Mouse (Mus musculus) neural tube, embryonic 15.5 days (tissue): ENCODE data around the gene Ccdc42. TPM values are rescaled to one million over a fixed set of nuclear protein-coding genes. Genes with fewer than 3 reads are reported as not detected.
A peak's percentile ranks its signal among the peaks of the same experiment; 100 is the strongest.

ENCODE experiments used
- ATAC-seq: fragments of 200-750 bp; cut with Nextera tagmentation; 2 replicates; pipeline ENCODE4 v1.8.0; 2017; ENCODE audit warnings: mild to moderate bottlenecking, moderate TSS enrichment, moderate library complexity; ENCODE audit not compliant: low FRiP score
- H3K27ac ChIP-seq: fragments of 300-500 bp; sonication (generic); replicated peaks from 2 replicates; pipeline ENCODE4 v1.5.1; 2015; ENCODE audit warnings: mild to moderate bottlenecking, inconsistent platforms
- H3K27me3 ChIP-seq: fragments of 300-500 bp; sonication (generic); replicated peaks from 2 replicates; pipeline ENCODE4 v1.6.1; 2015; ENCODE audit warnings: inconsistent platforms
- H3K36me3 ChIP-seq: fragments of 300-500 bp; sonication (generic); 2 replicates; pipeline ENCODE4 v1.6.1; 2015; ENCODE audit warnings: inconsistent platforms
- H3K4me1 ChIP-seq: fragments of 300-500 bp; sonication (generic); 2 replicates; pipeline ENCODE4 v1.6.1; 2015; ENCODE audit warnings: inconsistent platforms
- H3K4me2 ChIP-seq: fragments of 300-500 bp; sonication (generic); 2 replicates; pipeline ENCODE4 v1.6.1; 2015; ENCODE audit warnings: inconsistent platforms, mild to moderate bottlenecking, moderate library complexity
- H3K4me3 ChIP-seq: fragments of 300-500 bp; sonication (generic); replicated peaks from 2 replicates; pipeline ENCODE4 v1.5.1; 2015; ENCODE audit warnings: mild to moderate bottlenecking, inconsistent platforms
- H3K9ac ChIP-seq: fragments of 300-500 bp; sonication (generic); replicated peaks from 2 replicates; pipeline ENCODE4 v1.6.1; 2015; ENCODE audit warnings: mild to moderate bottlenecking, inconsistent platforms
- H3K9me3 ChIP-seq: fragments of 300-500 bp; sonication (generic); replicated peaks from 2 replicates; pipeline ENCODE4 v1.6.1; 2016; ENCODE audit warnings: inconsistent platforms
- WGBS: fragments of 180-500 bp; shearing (Covaris S2); methylation state at CpG from one replicate; pipeline ENCODE4 v1.1.7; 2015; ENCODE audit warnings: mixed read lengths; 5-methylcytosine and 5-hydroxymethylcytosine counted together
- polyA plus RNA-seq: library from polyadenylated mRNA; unstranded; fragments of >200 nt; fragmentation: Nextera tagmentation; extraction: Ambion mirVana; gene quantifications from 2 replicates; pipeline ENCODE4 v1.2.1, GENCODE M21; 2015

The Ccdc42 gene
- polyA plus RNA-seq, 1 experiment from 2014 or later = 0.20 TPM

- no peak overlapping the region for H3K4me3 ChIP-seq
- ATAC-seq = no peak
- H3K9me3 ChIP-seq = no peaks in the 10 kb centered on the region
- no peaks in the 10 kb centered on the region for H3K36me3 ChIP-seq
- H3K27ac ChIP-seq = no peak overlapping the region
- H3K9ac ChIP-seq = no peak overlapping the region
- peaks cover 8% of the 10 kb centered on the region; the same call in 1 of the 2 replicates for H3K4me1 ChIP-seq
- no peak overlapping the region for H3K4me2 ChIP-seq
- 80% methylated on average over 11 of the region's 11 CpGs for WGBS
- H3K27me3 ChIP-seq = no peaks in the 10 kb centered on the region
These were observed 24.6 kb upstream of the Ccdc42 start for GRCm38 (mm10) chr11:68561957-68562950.

GRCm38 (mm10) chr11:68564356-68565031 lies 22.3 kb upstream of the Ccdc42 start:
- WGBS = 80% methylated on average over 13 of the region's 13 CpGs
- Histone ChIP-seq H3K27ac (no peak overlapping the region), H3K4me3 (no peak overlapping the region), H3K36me3 (no peaks in the 10 kb centered on the region), H3K27me3 (no peaks in the 10 kb centered on the region), H3K9ac (no peak overlapping the region), H3K4me2 (no peak overlapping the region), H3K9me3 (no peaks in the 10 kb centered on the region), H3K4me1 (peaks cover 8% of the 10 kb centered on the region; the same call in 1 of the 2 replicates)
- no peak for ATAC-seq

DNA sequence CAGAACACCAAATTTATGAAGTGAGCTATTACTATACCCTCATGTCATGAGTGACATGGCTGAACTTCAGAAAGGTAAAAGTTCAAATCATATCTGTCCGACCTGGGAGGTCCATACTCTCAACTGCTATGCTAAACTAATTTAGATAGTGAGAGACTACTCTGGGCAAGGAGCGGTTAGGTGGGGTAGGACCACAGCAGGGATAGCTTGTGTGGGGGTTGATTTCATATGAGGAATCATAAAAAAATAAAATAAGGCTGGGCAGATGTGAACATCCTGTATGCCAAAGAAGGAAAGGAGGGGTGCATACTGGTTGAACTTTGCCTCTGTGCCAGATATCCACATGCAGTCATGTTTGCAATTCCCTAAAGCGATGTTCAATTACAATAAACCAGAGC lies 21.8 kb upstream of the Ccdc42 start:
- Histone ChIP-seq H3K27me3 (no peaks in the 10 kb centered on the region), H3K4me3 (no peak overlapping the region), H3K9me3 (no peaks in the 10 kb centered on the region), H3K4me1 (peaks cover 8% of the 10 kb centered on the region; the same call in 1 of the 2 replicates), H3K9ac (no peak overlapping the region), H3K4me2 (no peak overlapping the region), H3K27ac (no peak overlapping the region), H3K36me3 (no peaks in the 10 kb centered on the region)
- 78% methylated on average over 3 of the region's 3 CpGs for WGBS
- ATAC-seq = no peak

DNA sequence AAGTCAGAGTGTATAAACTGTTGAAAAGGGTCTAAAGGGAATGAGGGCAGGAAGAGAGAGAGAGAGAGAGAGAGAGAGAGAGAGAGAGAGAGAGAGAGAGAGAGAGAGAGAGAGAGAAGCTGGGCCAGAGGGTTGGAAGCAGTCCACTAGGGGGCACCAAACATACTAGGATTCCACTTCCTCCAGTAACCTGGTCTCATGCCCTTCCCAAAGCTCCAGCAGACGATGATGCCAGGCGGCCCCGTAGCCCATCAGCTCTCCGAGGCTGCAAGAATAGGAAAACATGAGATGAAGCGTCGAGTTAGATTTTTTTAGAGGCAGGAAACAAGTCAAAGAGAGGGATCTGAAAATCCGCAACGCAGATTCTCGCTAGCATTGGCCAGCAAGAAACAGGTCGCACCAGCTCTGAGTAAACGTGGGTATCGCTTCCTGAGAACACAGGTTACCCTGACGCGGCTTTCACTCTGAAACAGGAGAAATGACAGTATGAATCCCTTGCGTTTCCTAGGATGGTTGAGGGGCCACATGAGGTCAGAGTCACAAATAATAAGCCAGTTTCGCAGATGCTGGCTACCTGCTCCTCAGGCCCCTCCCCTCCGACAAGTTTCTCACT lies 20.3 kb upstream of the Ccdc42 start:
- Histone ChIP-seq H3K4me1 (peaks cover 8% of the 10 kb centered on the region; the same call in 1 of the 2 replicates), H3K27me3 (no peaks in the 10 kb centered on the region), H3K9ac (peak overlapping the region; percentile 24; the same call in 1 of the 2 replicates), H3K4me3 (peak overlapping the region; percentile 31), H3K9me3 (no peaks in the 10 kb centered on the region), H3K27ac (no peak overlapping the region), H3K4me2 (peak overlapping the region; percentile 63), H3K36me3 (no peaks in the 10 kb centered on the region)
- 20% methylated on average over 17 of the region's 17 CpGs for WGBS
- peak; percentile 83 for ATAC-seq

DNA sequence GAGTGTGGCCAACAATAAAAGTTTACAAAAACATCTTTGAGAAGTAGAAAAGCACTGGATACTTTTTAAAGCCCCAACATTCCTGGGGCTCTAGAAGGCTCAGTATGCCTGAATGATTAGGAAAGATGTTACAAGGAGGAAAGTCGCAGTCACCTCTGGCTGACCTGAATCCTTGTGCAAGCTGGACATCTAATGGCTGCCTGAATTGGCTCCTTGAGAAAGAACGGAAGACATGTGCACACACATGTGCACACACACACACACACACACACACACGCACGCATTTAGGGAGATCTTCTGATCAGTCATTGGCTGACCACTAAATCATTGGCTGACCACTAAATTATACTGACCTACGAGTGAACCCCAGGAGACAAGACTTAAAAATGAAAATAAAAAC lies 16.0 kb upstream of the Ccdc42 start:
- H3K27ac ChIP-seq = no peak overlapping the region
- H3K36me3 ChIP-seq = no peaks in the 10 kb centered on the region
- H3K9ac ChIP-seq = no peak overlapping the region
- 89% methylated on average over 5 of the region's 5 CpGs for WGBS
- no peaks in the 10 kb centered on the region for H3K9me3 ChIP-seq
- no peak overlapping the region for H3K4me3 ChIP-seq
- H3K27me3 ChIP-seq = no peaks in the 10 kb centered on the region
- no peak overlapping the region for H3K4me2 ChIP-seq
- peaks cover 8% of the 10 kb centered on the region; the same call in 1 of the 2 replicates for H3K4me1 ChIP-seq
- no peak for ATAC-seq

DNA sequence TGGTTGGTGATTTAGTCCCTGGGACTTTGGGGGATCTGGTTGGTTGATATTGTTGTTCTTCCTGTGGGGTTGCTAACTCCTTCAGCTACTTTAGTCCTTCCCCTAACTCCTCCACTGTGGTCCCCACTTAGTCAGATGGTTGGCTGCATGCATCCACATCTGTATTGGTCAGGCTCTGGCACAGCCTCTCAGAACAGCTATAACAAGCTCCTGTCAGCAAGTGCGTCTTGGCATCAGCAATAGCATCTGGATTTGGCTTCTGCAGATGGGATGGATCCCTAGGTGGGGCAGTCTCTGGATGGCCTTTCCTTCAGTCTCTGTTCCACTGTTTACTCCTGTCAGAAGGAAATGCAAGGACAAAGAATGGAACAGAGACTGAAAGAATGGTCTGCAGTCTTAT lies 9.7 kb upstream of the Ccdc42 start:
- ATAC-seq = no peak
- H3K9me3 ChIP-seq = no peaks in the 10 kb centered on the region
- peaks cover 9% of the 10 kb centered on the region for H3K4me1 ChIP-seq
- no peak overlapping the region for H3K27ac ChIP-seq
- H3K4me3 ChIP-seq = no peak overlapping the region
- H3K9ac ChIP-seq = no peak overlapping the region
- H3K27me3 ChIP-seq = no peaks in the 10 kb centered on the region
- H3K36me3 ChIP-seq = no peaks in the 10 kb centered on the region
- H3K4me2 ChIP-seq = no peak overlapping the region
- 76% methylated on average over 1 of the region's 1 CpGs for WGBS

- H3K36me3 ChIP-seq = no peaks in the 10 kb centered on the region
- H3K4me2 ChIP-seq = no peak overlapping the region
- H3K27me3 ChIP-seq = no peaks in the 10 kb centered on the region
- no peaks in the 10 kb centered on the region for H3K9me3 ChIP-seq
- no peak overlapping the region for H3K9ac ChIP-seq
- H3K27ac ChIP-seq = peak overlapping the region; percentile 57
- WGBS = 30% methylated on average over 9 of the region's 9 CpGs
- H3K4me3 ChIP-seq = no peak overlapping the region
- peaks cover 9% of the 10 kb centered on the region for H3K4me1 ChIP-seq
- peak; percentile 59; the same call in 1 of the 2 replicates for ATAC-seq
These were observed 7.3 kb upstream of the Ccdc42 start for GRCm38 (mm10) chr11:68579462-68579881.

GRCm38 (mm10) chr11:68580566-68580965 lies 6.3 kb upstream of the Ccdc42 start:
- Histone ChIP-seq H3K4me1 (peaks cover 9% of the 10 kb centered on the region), H3K4me3 (no peak overlapping the region), H3K4me2 (no peak overlapping the region), H3K27me3 (no peaks in the 10 kb centered on the region), H3K36me3 (no peaks in the 10 kb centered on the region), H3K27ac (peak overlapping the region; percentile 57; the same call in 1 of the 2 replicates), H3K9ac (no peak overlapping the region), H3K9me3 (no peaks in the 10 kb centered on the region)
- 47% methylated on average over 6 of the region's 6 CpGs for WGBS
- no peak for ATAC-seq

DNA sequence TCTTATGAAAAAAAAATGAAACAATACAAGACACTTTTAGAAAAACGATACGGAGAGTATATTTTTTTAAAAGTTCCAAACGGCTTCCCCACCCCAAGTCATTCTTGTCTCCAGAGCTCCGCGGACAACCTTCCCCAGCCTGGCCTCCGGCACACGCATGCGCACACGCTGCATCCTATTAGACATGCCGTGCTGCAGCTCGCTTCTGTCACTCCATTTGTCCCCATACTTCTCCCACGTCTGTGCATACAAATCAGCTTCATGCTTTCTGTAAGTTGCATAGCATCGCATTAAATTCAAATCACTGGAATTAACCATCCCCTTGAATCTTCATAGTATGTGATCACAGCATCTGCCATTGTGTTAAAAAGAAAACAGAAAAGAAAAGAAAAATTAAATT lies 3.6 kb upstream of the Ccdc42 start:
- Histone ChIP-seq H3K9ac (no peak overlapping the region), H3K27me3 (no peaks in the 10 kb centered on the region), H3K4me1 (peaks cover 9% of the 10 kb centered on the region), H3K36me3 (no peaks in the 10 kb centered on the region), H3K9me3 (no peaks in the 10 kb centered on the region), H3K27ac (no peak overlapping the region), H3K4me3 (no peak overlapping the region), H3K4me2 (0 out of 2 replicates have a peak overlapping the region, but pooled peaks have one; percentile 3)
- ATAC-seq = no peak
- whole genome bisulfite sequencing = 59% methylated on average over 13 of the region's 13 CpGs

DNA sequence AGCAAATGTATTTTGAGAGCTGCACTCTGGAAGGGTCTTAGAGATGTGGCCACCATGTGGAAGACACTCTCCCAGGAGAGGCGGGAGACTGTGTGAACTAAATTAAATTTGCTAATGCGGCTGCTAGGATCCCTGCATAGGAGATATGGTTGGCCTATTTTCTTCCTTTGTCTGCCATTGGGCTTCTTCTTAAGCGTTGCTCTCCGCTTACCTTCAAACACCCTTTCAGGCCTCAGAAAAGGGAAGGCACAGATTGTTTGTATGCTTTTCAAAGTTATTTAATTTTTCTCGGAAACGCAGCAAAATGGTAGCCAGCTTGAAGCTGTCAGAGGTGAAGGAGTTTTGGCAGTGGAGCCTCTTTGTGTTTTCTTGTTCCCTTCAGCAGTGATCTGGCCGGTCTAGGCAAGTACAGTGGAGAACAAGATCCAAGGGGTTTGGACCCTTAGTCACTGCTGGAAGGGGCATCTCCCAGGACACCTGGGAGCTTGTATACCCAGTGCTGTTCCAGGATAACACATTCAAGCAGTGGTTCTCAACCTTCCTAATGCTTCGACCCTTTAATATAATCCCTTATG lies 2.8 kb upstream of the Ccdc42 start:
- WGBS = 73% methylated on average over 8 of the region's 8 CpGs
- H3K9me3 ChIP-seq = no peaks in the 10 kb centered on the region
- H3K4me1 ChIP-seq = peaks cover 9% of the 10 kb centered on the region
- no peak for ATAC-seq
- no peak overlapping the region for H3K4me3 ChIP-seq
- no peaks in the 10 kb centered on the region for H3K36me3 ChIP-seq
- H3K27me3 ChIP-seq = no peaks in the 10 kb centered on the region
- H3K4me2 ChIP-seq = no peak overlapping the region
- H3K9ac ChIP-seq = no peak overlapping the region
- peak overlapping the region; percentile 1; the same call in 1 of the 2 replicates for H3K27ac ChIP-seq

GRCm38 (mm10) chr11:68585890-68586289 lies 931 bp upstream of the Ccdc42 start:
- Histone ChIP-seq H3K27ac (no peak overlapping the region), H3K27me3 (no peaks in the 10 kb centered on the region), H3K9ac (no peak overlapping the region), H3K36me3 (no peaks in the 10 kb centered on the region), H3K4me3 (no peak overlapping the region), H3K4me1 (no peaks in the 10 kb centered on the region), H3K4me2 (no peak overlapping the region), H3K9me3 (no peaks in the 10 kb centered on the region)
- 25% methylated on average over 3 of the region's 3 CpGs for WGBS
- no peak for ATAC-seq
